Mouse (Mus musculus): ENCODE data around the gene Iqschfp.

- no peak for TF ChIP-seq CTCF (IDR thresholded peaks at IDR 0.05; ENCODE audit: control insufficient read depth, insufficient read depth, insufficient read length)
- TF ChIP-seq MAX (IDR thresholded peaks at IDR 0.05), result no peak
- no peak for TF ChIP-seq FOSL1 (IDR thresholded peaks at IDR 0.05; ENCODE audit: insufficient read depth, low read length, poor library complexity, severe bottlenecking)
- no peak for TF ChIP-seq USF1 (IDR thresholded peaks at IDR 0.05; ENCODE audit: low read depth)
- TF ChIP-seq MYOD1 (IDR thresholded peaks at IDR 0.05; ENCODE audit: control insufficient read depth, insufficient read length, low read depth), result no peak
- no peak for TF ChIP-seq CEBPB (IDR thresholded peaks at IDR 0.05; ENCODE audit: low read depth)
- TF ChIP-seq MYOG (IDR thresholded peaks at IDR 0.05; ENCODE audit: control insufficient read depth, extremely low read depth, insufficient read length), result no peak
These were observed 642.6 kb downstream of the Iqschfp start for GRCm38 (mm10) chr3:68534571-68535051.

Data from C2C12 (cell line).